Mouse (Mus musculus) E14TG2a.4 (cell line): ENCODE measurements at regions not wholly inside any gene's neighbourhood (a gene's known extent, or its start where the extent isn't known, plus 50 kb on each side); places are given as distances from the start of the nearest gene placed in this dataset.

Source experiments
- CTCF ChIP-seq: conservative IDR thresholded peaks from 2 replicates; pipeline ENCODE4 v1.5.1; 2014; ENCODE audit warnings: low read length
- NANOG ChIP-seq: IDR thresholded peaks from 2 replicates; pipeline ENCODE4 v1.6.1; 2014; ENCODE audit warnings: borderline replicate concordance, low read length, mixed read lengths
- POU5F1 ChIP-seq: IDR thresholded peaks from 2 replicates; pipeline ENCODE4 v1.6.1; 2014; ENCODE audit warnings: low read length, borderline replicate concordance

DNA sequence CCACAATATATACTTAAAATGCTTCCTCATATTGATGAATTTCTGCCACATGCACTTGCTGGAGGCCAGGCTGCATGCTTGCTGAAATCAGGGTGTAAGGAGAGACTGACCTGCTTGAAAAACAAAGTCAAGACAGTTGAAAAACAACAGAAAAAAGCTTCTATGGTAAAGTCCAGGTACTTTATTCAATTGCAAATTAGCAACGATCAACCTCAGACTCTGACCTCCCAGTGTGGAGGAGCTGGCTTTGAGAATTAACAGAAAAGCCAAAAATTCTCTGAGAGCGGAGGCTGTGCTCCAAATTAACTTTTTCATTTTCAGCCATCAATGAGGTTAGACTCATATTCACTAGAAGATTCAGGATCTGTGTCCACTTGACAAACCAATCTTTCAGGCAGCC is 291.4 kb upstream of the Ttc14 start:
- no peak for TF ChIP-seq CTCF
- TF ChIP-seq POU5F1, result peak; percentile 44; the same call in 1 of the 2 replicates
- TF ChIP-seq NANOG, result peak; percentile 90
